Mouse (Mus musculus) midbrain, embryonic 14.5 days (tissue): ENCODE data around the gene 6030468B19Rik. TPM values are rescaled to one million over a fixed set of nuclear protein-coding genes. Genes with fewer than 3 reads are reported as not detected.

ENCODE experiments used
- ATAC-seq: fragments of 200-750 bp; cut with Nextera tagmentation; 2 replicates; pipeline ENCODE4 v1.8.0; 2017; ENCODE audit warnings: moderate number of reproducible peaks, moderate library complexity; ENCODE audit not compliant: low FRiP score, low TSS enrichment
- DNase-seq: peaks from one replicate; pipeline ENCODE4 v3.0.0-alpha.2; 2015
- H3K27ac ChIP-seq: fragments of 300-500 bp; sonication (generic); replicated peaks from 2 replicates; pipeline ENCODE4 v1.5.1; 2014; ENCODE audit warnings: mild to moderate bottlenecking, low read depth, low read length, moderate library complexity
- H3K27me3 ChIP-seq: fragments of 300-500 bp; sonication (generic); 2 replicates; pipeline ENCODE4 v1.6.1; 2014; ENCODE audit warnings: low read length, control low read depth, mixed read lengths; ENCODE audit not compliant: control insufficient read depth, insufficient read depth
- H3K36me3 ChIP-seq: fragments of 300-500 bp; sonication (generic); 2 replicates; pipeline ENCODE4 v1.6.1; 2014; ENCODE audit warnings: low read length, control low read depth; ENCODE audit not compliant: control insufficient read depth, insufficient read depth
- H3K4me1 ChIP-seq: fragments of 300-500 bp; sonication (generic); 2 replicates; pipeline ENCODE4 v1.6.1; 2014; ENCODE audit warnings: mild to moderate bottlenecking, antibody characterized with exemption, low read length, control low read depth; ENCODE audit not compliant: control insufficient read depth, insufficient read depth
- H3K4me2 ChIP-seq: fragments of 300-500 bp; sonication (generic); 2 replicates; pipeline ENCODE4 v1.6.1; 2014; ENCODE audit warnings: mild to moderate bottlenecking, low read length, moderate library complexity
- H3K4me3 ChIP-seq: fragments of 300-500 bp; sonication (generic); replicated peaks from 2 replicates; pipeline ENCODE4 v1.5.1; 2014; ENCODE audit warnings: low read depth, low read length
- H3K9ac ChIP-seq: fragments of 300-500 bp; sonication (generic); replicated peaks from 2 replicates; pipeline ENCODE4 v1.6.1; 2014; ENCODE audit warnings: mild to moderate bottlenecking, low read length, moderate library complexity
- H3K9me3 ChIP-seq: fragments of 300-500 bp; sonication (generic); 2 replicates; pipeline ENCODE4 v1.6.1; 2016; ENCODE audit warnings: low read length, control low read depth, mixed read lengths; ENCODE audit not compliant: control insufficient read depth
- WGBS: fragments of 180-500 bp; shearing (Covaris S2); extraction: QIAGEN DNeasy Blood & Tissue Kit; methylation state at CpG from one replicate; pipeline ENCODE4 v1.1.7; 2014; 5-methylcytosine and 5-hydroxymethylcytosine counted together
- polyA plus RNA-seq: library from polyadenylated mRNA; unstranded; fragments of >200 nt; fragmentation: Nextera tagmentation; extraction: Ambion mirVana; gene quantifications from 2 replicates; pipeline ENCODE4 v1.2.1, GENCODE M21; 2014

The 6030468B19Rik gene
- polyA plus RNA-seq, 1 experiment from 2014 or later = not detected

DNA sequence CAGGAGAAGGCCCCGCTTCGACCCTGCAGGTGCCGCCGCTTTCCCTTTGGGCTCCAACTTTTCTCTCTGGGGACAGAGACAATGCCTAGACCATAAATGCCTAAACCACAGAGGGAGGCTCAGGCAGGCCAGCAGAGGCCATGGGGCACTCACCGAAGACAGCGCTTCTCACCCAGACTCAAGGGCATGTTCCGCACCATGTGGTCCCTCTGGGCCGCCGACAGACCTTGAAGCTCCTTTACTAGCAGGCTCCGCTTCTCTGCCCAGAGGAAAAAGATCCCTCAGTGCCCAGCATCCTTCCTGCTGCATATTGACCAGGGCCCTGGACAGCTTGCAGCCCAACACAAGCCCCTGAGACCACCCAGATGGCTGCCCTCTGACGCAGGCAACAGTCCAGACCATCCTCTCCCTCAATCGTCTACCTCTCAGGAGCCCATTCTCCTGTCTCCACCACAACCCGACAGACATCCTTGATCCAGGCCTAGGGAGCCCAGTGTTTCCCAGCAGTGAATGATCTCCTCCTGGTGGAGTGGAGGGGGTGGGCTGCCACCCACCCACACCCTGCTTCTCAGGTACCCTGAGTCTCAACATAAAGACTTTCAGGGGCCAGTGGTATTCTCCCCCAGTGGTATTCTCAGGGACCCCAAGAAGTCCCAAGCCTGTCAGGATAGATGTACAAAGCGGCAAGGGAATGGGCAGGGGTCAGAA lies 21.2 kb upstream of the 6030468B19Rik start:
- Histone ChIP-seq H3K4me3 (no peak overlapping the region), H3K27me3 (peaks cover 12% of the 10 kb centered on the region), H3K36me3 (no peaks in the 10 kb centered on the region), H3K4me2 (no peak overlapping the region), H3K9me3 (no peaks in the 10 kb centered on the region), H3K27ac (no peak overlapping the region), H3K4me1 (peaks cover 16% of the 10 kb centered on the region), H3K9ac (no peak overlapping the region)
- no peak for ATAC-seq
- no peak for DNase-seq
- 91% methylated on average over 14 of the region's 14 CpGs for WGBS

DNA sequence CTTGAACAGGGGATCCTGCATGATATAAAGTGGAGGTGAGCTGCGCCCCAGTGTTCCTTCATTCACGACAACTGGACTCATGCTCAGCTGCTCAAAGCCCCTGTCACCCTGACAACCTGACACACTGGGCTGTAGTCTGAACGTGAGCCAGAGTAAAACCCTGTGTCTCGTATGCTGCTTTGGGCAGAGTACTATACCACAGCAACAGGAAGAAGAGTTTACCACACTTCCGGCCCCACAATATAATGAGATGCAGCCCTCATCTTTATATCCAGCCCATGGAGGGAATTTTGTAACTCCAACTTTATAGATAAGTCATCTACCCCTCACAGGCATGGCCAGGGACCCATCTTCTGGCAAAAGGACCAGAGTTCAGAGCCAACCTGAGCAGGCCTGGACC lies 20.3 kb upstream of the 6030468B19Rik start:
- WGBS = 84% methylated on average over 5 of the region's 5 CpGs
- ATAC-seq (no peak), DNase-seq (no peak)
- Histone ChIP-seq H3K9me3 (no peaks in the 10 kb centered on the region), H3K9ac (no peak overlapping the region), H3K4me1 (peaks cover 16% of the 10 kb centered on the region), H3K4me3 (no peak overlapping the region), H3K36me3 (no peaks in the 10 kb centered on the region), H3K4me2 (no peak overlapping the region), H3K27me3 (peaks cover 21% of the 10 kb centered on the region), H3K27ac (no peak overlapping the region)

DNA sequence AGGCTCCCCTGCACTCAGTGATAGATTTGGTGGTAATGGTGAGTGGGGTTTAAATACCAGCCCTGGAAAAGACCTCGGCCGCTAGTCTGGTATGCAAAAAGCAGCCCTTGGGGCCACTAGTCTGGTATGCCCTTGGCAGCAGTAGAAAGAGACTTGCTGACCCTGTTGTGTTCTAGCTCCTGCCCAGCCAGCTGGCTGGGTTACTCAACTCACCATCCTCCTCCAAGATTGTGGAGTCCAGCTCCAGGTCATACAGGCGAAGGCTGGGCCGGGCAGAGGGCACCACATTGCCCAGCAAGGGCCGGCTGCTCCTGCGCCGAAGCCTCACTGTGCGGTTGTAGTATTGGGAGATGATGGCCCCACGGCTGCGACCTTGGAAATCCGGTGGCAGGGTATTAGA lies 19.4 kb upstream of the 6030468B19Rik start:
- ATAC-seq = no peak
- H3K9me3 ChIP-seq = no peaks in the 10 kb centered on the region
- peaks cover 19% of the 10 kb centered on the region for H3K4me1 ChIP-seq
- no peak overlapping the region for H3K27ac ChIP-seq
- WGBS = 93% methylated on average over 11 of the region's 11 CpGs
- no peak overlapping the region for H3K4me3 ChIP-seq
- no peaks in the 10 kb centered on the region for H3K36me3 ChIP-seq
- no peak overlapping the region for H3K4me2 ChIP-seq
- no peak overlapping the region for H3K9ac ChIP-seq
- peaks cover 28% of the 10 kb centered on the region for H3K27me3 ChIP-seq
- DNase-seq = no peak

DNA sequence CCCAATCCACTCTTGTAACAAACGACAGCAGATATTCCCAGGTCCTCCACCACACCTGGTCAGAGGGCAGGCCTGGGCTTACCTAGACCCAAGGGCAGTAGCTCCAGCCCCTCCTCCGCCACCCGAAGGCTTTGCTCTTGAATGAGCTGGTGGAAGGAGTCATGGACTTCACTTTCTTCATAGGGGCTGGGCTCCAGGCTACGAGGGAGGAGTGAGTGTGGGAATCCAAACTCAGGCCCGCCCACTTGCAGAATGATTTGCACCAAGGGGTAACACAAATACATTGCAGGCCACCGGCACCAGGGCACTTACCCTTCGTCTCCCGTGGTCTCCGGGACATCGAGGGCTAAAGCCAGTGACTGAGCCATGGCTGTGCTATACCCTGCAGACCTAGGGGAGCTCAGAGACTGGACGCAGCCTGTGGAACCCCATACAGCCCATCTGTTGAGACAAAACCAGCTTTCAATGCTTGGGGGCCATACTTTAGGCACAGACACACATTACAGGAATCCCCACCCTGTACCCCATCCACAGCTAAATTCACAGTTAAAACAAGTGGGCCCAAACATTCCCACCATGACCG lies 18.5 kb upstream of the 6030468B19Rik start:
- Histone ChIP-seq H3K9ac (no peak overlapping the region), H3K4me2 (peak overlapping the region; percentile 51; the same call in 1 of the 2 replicates), H3K9me3 (no peaks in the 10 kb centered on the region), H3K4me3 (no peak overlapping the region), H3K4me1 (peaks cover 20% of the 10 kb centered on the region), H3K36me3 (no peaks in the 10 kb centered on the region), H3K27ac (peak overlapping the region; percentile 57), H3K27me3 (peaks cover 28% of the 10 kb centered on the region)
- 82% methylated on average over 12 of the region's 12 CpGs for WGBS
- ATAC-seq (no peak; the same call in 1 of the 2 replicates), DNase-seq (no peak)

DNA sequence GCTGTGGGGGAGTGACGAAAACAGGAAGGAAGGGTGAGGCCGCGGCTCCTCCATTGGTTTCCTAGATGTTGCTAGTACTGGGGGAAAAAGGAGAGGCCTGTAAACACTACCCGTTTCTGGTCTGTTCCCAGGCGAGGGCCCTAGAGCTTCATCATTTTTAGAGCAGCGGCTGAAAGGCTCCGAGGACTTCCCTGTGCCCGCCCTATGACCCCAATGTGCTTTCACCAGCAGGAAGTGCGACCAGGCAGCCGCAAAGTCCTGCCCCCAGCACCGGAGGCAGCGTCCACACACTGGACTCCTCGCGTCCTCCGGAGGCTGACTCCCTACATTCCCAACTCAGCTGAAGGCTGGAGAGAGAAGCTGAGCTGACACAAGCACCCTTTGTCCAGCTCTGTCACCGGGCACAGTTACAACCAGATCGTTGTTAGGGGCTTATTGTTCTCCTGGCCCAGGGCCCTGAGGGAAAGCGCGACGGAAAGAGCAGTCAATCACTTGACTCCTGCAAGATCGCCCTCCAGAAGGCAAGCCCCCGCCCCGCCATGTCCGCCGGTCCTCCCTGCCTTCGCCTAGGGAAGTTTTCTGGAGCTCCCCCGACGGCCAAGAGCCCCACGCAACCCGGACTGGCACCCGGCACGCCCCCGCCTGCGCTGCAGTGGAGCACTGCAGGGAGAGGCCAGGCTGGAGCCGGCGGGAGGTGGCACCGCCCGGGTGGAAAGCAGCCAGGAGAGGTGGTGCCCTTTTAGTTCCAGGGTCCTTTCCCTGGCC lies 17.8 kb upstream of the 6030468B19Rik start:
- Histone ChIP-seq H3K4me3 (peak overlapping the region; percentile 21), H3K4me2 (peak overlapping the region; percentile 51), H3K36me3 (no peaks in the 10 kb centered on the region), H3K9ac (peak overlapping the region; percentile 43), H3K27ac (peak overlapping the region; percentile 57), H3K4me1 (peaks cover 20% of the 10 kb centered on the region), H3K9me3 (no peaks in the 10 kb centered on the region), H3K27me3 (peaks cover 28% of the 10 kb centered on the region)
- DNase-seq (peak; percentile 71), ATAC-seq (0 out of 2 replicates have a peak, but pooled peaks have one; percentile 31)
- 7% methylated on average over 38 of the region's 38 CpGs for WGBS

DNA sequence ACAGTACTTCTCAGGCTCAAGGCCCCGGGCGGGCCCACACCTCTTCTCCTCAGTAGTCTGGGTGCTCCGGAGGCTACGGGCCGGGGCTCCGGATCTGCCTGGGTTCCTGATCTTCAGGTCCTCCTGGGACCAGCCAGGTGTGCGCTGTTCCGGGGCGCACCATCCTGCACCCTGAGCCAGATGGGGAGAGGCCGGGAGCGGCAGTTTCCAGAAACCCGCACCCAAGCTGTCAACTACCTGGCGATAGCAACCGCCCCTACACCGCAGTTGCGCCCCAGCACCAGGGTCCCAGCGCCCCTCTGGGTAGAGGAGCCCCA lies 17.3 kb upstream of the 6030468B19Rik start:
- Histone ChIP-seq H3K27ac (peak overlapping the region; percentile 57), H3K4me2 (peak overlapping the region; percentile 51), H3K9ac (peak overlapping the region; percentile 43), H3K9me3 (no peaks in the 10 kb centered on the region), H3K4me3 (peak overlapping the region; percentile 21), H3K36me3 (no peaks in the 10 kb centered on the region), H3K4me1 (peaks cover 20% of the 10 kb centered on the region), H3K27me3 (peaks cover 28% of the 10 kb centered on the region)
- DNase-seq = no peak
- no peak for ATAC-seq
- WGBS = 4% methylated on average over 17 of the region's 17 CpGs

DNA sequence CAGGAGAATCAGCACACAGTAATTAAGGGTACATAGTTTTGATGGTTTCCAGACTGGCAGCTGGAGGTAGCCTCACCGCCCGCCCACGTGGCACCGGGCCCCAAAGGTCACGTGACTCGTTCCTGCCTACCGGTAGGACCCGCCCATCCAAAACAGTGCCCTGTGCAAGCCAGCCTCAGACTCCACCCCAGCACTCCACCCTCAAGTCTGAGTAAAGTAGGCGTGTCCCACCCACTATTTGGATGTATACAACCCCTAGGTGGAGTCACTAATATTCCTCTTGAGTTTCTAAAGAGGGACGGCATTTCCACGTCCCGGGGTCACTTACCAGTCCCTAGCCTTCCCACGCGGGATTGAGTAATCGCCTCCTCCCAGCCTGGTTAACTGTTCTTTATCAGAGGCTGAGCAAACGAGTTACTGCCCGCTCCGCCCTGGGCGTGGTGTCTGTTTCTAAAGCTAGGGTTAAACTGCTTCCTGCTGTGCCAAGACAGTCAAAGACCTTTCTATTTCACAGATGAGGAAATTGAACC lies 16.8 kb upstream of the 6030468B19Rik start:
- DNase-seq = peak; percentile 41
- Histone ChIP-seq H3K9me3 (no peaks in the 10 kb centered on the region), H3K4me2 (peak overlapping the region; percentile 51), H3K27ac (no peak overlapping the region), H3K27me3 (peaks cover 28% of the 10 kb centered on the region), H3K4me1 (peaks cover 20% of the 10 kb centered on the region), H3K4me3 (peak overlapping the region; percentile 21; the same call in 1 of the 2 replicates), H3K9ac (no peak overlapping the region), H3K36me3 (no peaks in the 10 kb centered on the region)
- no peak for ATAC-seq
- WGBS = 3% methylated on average over 19 of the region's 19 CpGs

DNA sequence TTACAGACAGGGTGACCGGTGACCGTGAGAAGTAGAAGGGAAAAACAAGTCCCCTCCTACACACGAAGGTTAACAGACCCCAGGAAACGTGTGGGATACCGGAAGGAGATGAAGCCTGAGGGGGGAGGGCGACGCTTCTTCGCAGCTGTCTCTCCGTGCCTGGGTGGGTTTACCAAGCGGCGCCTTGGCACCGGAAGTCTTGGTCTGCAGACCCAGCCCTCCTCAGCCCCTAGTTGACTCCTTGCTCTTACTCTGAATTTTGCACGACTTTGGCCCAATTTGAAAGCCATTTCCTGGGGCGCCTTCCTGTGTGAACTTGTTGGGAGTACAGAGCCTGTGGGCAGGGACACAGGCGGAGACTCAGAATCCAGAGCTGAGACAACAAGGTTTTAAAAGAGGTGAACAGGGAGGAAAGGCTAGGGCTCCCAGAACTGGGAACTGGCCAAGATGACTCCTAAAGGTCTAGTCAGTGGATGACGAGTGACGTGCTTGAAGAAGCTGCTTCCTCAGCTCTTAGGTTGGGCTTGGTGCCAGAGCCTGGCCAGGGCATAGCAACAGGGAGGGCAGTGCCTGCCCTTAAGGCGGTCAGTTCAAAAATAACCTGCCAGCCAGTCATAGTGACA lies 16.1 kb upstream of the 6030468B19Rik start:
- Histone ChIP-seq H3K4me3 (no peak overlapping the region), H3K36me3 (no peaks in the 10 kb centered on the region), H3K9me3 (no peaks in the 10 kb centered on the region), H3K27ac (no peak overlapping the region), H3K9ac (no peak overlapping the region), H3K4me2 (peak overlapping the region; percentile 51), H3K4me1 (peaks cover 20% of the 10 kb centered on the region), H3K27me3 (peaks cover 28% of the 10 kb centered on the region)
- 28% methylated on average over 18 of the region's 18 CpGs for WGBS
- no peak for DNase-seq
- no peak for ATAC-seq
